ENCODE assay signal across 14 mouse cellular contexts in genomic region chr12:79756352-79756751, GRCm38 (mm10).
DNase-seq lines count a peak whose midpoint lies in the region; ATAC-seq lines count a peak whose summit lies in the region.
"Had no signal": no experiment of that assay in that cellular context is flagged by ENCODE, and none has a peak within 500 bp of the region (broad histone marks: within the 10 kb centered on the region; RNA-seq: fewer than 3 reads in every experiment).

No protein-coding gene starts in this region.

- peak overlapping the region; percentile 70 for H3K27ac ChIP-seq in heart, embryonic 10.5 days
- H3K27ac ChIP-seq in heart, embryonic 12.5 days (ENCODE audit: poor library complexity, severe bottlenecking) = no peak overlapping the region
- H3K27ac ChIP-seq in embryonic facial prominence, embryonic 14.5 days (replicated peaks; ENCODE audit: low read depth, low read length) = 0 out of 2 replicates have a peak overlapping the region, but pooled peaks have one; percentile 49
- no peak overlapping the region for H3K27ac ChIP-seq in liver, embryonic 11.5 days (ENCODE audit: low read depth, low read length)
- H3K27ac ChIP-seq: hindbrain, embryonic 13.5 days; liver, embryonic 15.5 days had no signal

- no peak overlapping the region for H3K4me3 ChIP-seq in heart, embryonic 10.5 days
- H3K4me3 ChIP-seq in heart, embryonic 12.5 days = no peak overlapping the region
- no peak overlapping the region for H3K4me3 ChIP-seq in embryonic facial prominence, embryonic 14.5 days (ENCODE audit: low read depth, low read length)
- H3K4me3 ChIP-seq in liver, embryonic 11.5 days (ENCODE audit: low read depth, low read length) = no peak overlapping the region
- H3K4me3 ChIP-seq: hindbrain, embryonic 13.5 days; liver, embryonic 15.5 days had no signal

- ATAC-seq in heart, embryonic 12.5 days (ENCODE audit: insufficient number of reproducible peaks, low FRiP score) = no peak
- ATAC-seq in embryonic facial prominence, embryonic 14.5 days (ENCODE audit: low read depth) = no peak
- ATAC-seq in liver, embryonic 11.5 days (replicated peaks; ENCODE audit: low FRiP score) = no peak
- ATAC-seq: Patski had no signal

- intact Hi-C loops in left cerebral cortex, postnatal 14 days (cut with DNase I) = no loop called here

- no peak for DNase-seq in heart, embryonic 10.5 days (ENCODE audit: low spot score)
- peak; percentile 80 for DNase-seq in MN1 (ENCODE audit: low spot score)
- DNase-seq in embryonic facial prominence, embryonic 14.5 days (ENCODE audit: low spot score) = no peak
- peak; percentile 49 for DNase-seq in kidney, postnatal 14 days
- no peak for DNase-seq in cerebellum, adult 11-12 months
- no peak for DNase-seq in liver, embryonic 11.5 days (ENCODE audit: low spot score)
- no peak for DNase-seq in left cerebral cortex, postnatal 14 days (ENCODE audit: low spot score in 2 of 2)
- DNase-seq: adrenal gland, postnatal 14 days; cerebellum, postnatal 25 days; thymus, postnatal 4 days had no signal

- H3K4me2 ChIP-seq in heart, embryonic 12.5 days = no peak overlapping the region
- no peak overlapping the region for H3K4me2 ChIP-seq in embryonic facial prominence, embryonic 14.5 days (ENCODE audit: low read depth, low read length)
- no peak overlapping the region for H3K4me2 ChIP-seq in liver, embryonic 11.5 days
- H3K4me2 ChIP-seq: hindbrain, embryonic 13.5 days; liver, embryonic 15.5 days had no signal

- no peaks in the 10 kb centered on the region for H3K9me3 ChIP-seq in heart, embryonic 10.5 days
- no peaks in the 10 kb centered on the region for H3K9me3 ChIP-seq in heart, embryonic 12.5 days (replicated peaks)
- no peaks in the 10 kb centered on the region for H3K9me3 ChIP-seq in embryonic facial prominence, embryonic 14.5 days (ENCODE audit: control insufficient read depth, low read length)
- H3K9me3 ChIP-seq in liver, embryonic 11.5 days (ENCODE audit: control insufficient read depth, low read length) = no peaks in the 10 kb centered on the region
- H3K9me3 ChIP-seq: hindbrain, embryonic 13.5 days; liver, embryonic 15.5 days had no signal

- WGBS in heart, embryonic 10.5 days = 48% methylated on average over 5 of the region's 5 CpGs
- 58% methylated on average over 5 of the region's 5 CpGs for WGBS in heart, embryonic 12.5 days
- WGBS in embryonic facial prominence, embryonic 14.5 days = 67% methylated on average over 5 of the region's 5 CpGs
- WGBS in liver, embryonic 11.5 days = 60% methylated on average over 5 of the region's 5 CpGs

- H3K9ac ChIP-seq in heart, embryonic 12.5 days = no peak overlapping the region
- H3K9ac ChIP-seq in embryonic facial prominence, embryonic 14.5 days (ENCODE audit: low read depth, low read length) = no peak overlapping the region
- no peak overlapping the region for H3K9ac ChIP-seq in liver, embryonic 11.5 days (ENCODE audit: low read depth, low read length)
- H3K9ac ChIP-seq: hindbrain, embryonic 13.5 days; liver, embryonic 15.5 days had no signal

- H3K36me3 ChIP-seq in heart, embryonic 10.5 days = no peaks in the 10 kb centered on the region
- no peaks in the 10 kb centered on the region for H3K36me3 ChIP-seq in heart, embryonic 12.5 days
- no peaks in the 10 kb centered on the region for H3K36me3 ChIP-seq in embryonic facial prominence, embryonic 14.5 days (ENCODE audit: control insufficient read depth, insufficient read depth, low read length)
- no peaks in the 10 kb centered on the region for H3K36me3 ChIP-seq in liver, embryonic 11.5 days (ENCODE audit: control insufficient read depth, insufficient read depth, low read length)
- H3K36me3 ChIP-seq: hindbrain, embryonic 13.5 days; liver, embryonic 15.5 days had no signal

- H3K27me3 ChIP-seq in heart, embryonic 10.5 days (ENCODE audit: insufficient read depth, poor library complexity, severe bottlenecking) = no peaks in the 10 kb centered on the region
- H3K27me3 ChIP-seq in heart, embryonic 12.5 days (replicated peaks) = no peaks in the 10 kb centered on the region
- H3K27me3 ChIP-seq in embryonic facial prominence, embryonic 14.5 days (replicated peaks; ENCODE audit: control insufficient read depth, insufficient read depth, low read length) = no peaks in the 10 kb centered on the region
- no peaks in the 10 kb centered on the region for H3K27me3 ChIP-seq in liver, embryonic 11.5 days (replicated peaks; ENCODE audit: control insufficient read depth, insufficient read depth, low read length)
- H3K27me3 ChIP-seq: hindbrain, embryonic 13.5 days; liver, embryonic 15.5 days; Patski had no signal

- peaks cover 77% of the 10 kb centered on the region for H3K4me1 ChIP-seq in heart, embryonic 10.5 days
- peaks cover 57% of the 10 kb centered on the region for H3K4me1 ChIP-seq in heart, embryonic 12.5 days (replicated peaks)
- peaks cover 30% of the 10 kb centered on the region for H3K4me1 ChIP-seq in embryonic facial prominence, embryonic 14.5 days (ENCODE audit: control insufficient read depth, insufficient read depth, low read length)
- H3K4me1 ChIP-seq in liver, embryonic 11.5 days (replicated peaks; ENCODE audit: control insufficient read depth, insufficient read depth, low read length) = peaks cover 20% of the 10 kb centered on the region; the same call in 1 of the 2 replicates

Comparison
In these comparisons a context has a peak if more than half of its experiments do, and no peak if none do; other contexts are left out.
1. H3K27ac ChIP-seq: peak in heart, embryonic 10.5 days (single experiment) and embryonic facial prominence, embryonic 14.5 days (single experiment); none in heart, embryonic 12.5 days (single experiment) and liver, embryonic 11.5 days (single experiment).
2. DNase-seq: peak in MN1 (single experiment) and kidney, postnatal 14 days (single experiment); none in heart, embryonic 10.5 days (single experiment), embryonic facial prominence, embryonic 14.5 days (single experiment), cerebellum, adult 11-12 months (single experiment), liver, embryonic 11.5 days (single experiment) and left cerebral cortex, postnatal 14 days (0 of 2).